Mouse (Mus musculus): ENCODE measurements at regions not wholly inside any gene's neighbourhood (a gene's known extent, or its start where the extent isn't known, plus 50 kb on each side); places are given as distances from the start of the nearest gene placed in this dataset.

DNA sequence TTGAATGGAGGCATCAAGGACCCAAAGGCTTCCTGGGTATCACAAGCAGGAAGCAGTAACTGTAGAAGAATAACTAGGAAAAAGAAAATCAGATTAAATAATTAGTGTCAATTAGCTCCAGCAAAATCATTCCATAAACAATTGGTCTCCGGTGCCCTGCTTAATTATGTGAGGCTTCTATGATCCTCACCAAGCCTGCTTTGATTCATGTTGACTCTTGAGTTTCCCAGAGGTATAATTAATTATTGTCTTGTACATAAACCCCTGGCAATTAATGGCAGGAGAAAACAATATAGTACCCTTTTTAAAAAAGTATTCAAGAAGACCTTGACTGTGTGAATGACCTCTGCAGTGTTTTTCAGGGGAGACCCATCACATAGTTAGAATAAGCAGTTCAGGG, 61.5 kb upstream of the Sp8 start:
- DNase-seq (ENCODE audit: low spot score in 2 of 2): no peak

DNA sequence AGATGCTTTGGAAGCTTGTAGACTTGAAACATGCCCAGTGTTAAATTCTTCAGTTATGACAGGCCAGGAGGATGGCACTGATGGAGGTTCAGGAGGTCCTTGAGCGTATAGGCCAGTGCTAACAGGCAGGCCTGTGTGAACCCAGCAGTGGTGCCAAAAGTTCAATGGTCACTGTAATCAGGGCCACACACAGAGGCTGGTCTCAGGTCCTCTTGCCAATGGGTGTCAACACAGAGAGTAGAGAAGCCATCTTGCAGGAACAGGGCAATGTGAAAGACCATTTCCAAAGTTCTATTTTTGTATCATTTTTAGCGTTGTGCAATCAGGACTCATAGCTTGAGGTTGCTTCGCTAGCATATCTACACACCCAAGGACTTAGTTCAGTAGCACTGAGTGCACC, 64.2 kb upstream of the Sp8 start:
- DNase-seq (ENCODE audit: low spot score in 2 of 2): no peak

DNA sequence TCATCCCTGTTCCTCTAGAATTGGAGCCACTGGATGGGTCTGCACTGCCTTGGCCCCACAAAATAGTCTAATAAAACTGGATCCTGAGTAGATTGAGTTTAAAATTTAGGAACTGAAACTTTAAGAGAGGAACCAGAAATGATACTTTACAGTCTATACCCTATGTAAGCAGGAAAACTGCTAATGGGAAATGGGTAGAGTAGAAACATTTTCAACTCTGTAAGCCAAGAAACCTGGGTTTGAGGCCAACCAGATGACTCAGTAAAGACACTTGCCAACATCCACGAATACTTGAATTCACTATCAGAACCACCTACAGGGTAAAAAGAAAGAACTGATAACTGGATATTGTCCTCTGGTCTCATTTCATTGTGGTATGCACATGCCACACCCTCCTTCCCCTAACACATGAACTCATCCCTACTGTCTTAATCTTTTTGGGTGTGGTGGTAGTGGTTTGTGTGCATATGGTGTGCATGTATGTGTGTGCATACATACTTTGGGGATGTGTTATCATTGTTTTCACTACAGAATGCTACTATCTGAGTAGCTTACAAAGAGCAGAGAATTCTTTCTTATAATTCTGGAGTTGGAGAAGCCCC, 70.6 kb upstream of the Sp8 start:
- no peak for DNase-seq (ENCODE audit: low spot score in 2 of 2)

DNA sequence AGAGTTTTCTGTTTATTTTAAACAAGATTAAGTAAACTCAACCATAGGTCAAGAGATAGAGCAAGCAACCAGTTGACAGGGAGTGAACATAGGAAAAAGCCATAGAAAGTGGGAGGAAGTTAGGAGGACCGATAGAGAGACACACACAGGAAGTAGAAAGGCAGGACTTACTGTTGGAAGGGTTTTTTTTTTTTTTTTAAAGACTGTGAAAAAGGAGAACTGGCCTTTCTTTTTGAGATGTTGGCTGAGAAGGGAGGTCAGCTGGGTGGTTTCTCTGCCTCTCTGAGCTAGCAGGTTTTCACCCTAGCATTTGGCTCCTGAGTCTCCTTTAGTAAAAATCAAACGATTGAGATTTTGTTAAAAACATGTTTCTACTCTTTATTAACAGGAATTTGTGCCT, 73.3 kb upstream of the Sp8 start:
- no peak for DNase-seq (ENCODE audit: low spot score in 2 of 2)

DNA sequence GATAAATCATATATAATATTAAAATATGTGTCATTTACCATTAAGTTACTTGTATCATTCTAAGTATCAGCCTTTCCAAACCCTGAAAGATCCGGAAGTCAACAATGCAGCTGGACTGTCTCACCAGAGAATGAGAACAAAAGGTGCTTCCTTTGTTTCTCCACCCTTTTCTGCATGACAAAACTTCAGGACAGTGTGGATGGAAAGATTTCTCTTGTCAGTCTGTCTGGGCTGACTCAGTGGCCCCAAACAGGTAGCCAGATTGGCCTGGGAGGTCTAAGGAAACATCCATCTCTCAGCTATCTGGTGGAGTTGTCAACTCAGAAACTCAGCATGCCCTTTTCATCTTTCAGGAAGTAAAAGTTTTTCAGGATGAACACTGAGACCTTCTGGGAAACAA, 79.7 kb upstream of the Sp8 start:
- no peak for DNase-seq (ENCODE audit: low spot score in 2 of 2)

DNA sequence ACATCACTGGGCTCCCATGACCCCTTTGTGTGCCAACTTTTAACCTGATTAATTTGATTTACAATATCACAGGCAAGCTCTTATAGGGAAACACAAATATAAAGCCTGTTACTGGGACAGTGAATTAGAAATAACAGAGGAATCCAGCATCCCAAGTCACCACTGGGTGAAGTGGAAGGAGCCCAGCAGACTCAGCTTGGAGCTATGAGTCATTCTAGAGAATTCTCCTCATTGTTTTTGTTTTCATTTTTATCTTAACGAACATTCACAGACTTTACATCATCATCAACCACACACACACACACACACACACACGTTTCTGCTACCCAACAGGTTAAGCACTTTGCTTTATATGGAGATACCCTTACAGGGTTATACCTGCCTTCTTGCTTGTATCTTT, 92.1 kb upstream of the Sp8 start:
- DNase-seq (ENCODE audit: low spot score in 2 of 2): no peak

DNA sequence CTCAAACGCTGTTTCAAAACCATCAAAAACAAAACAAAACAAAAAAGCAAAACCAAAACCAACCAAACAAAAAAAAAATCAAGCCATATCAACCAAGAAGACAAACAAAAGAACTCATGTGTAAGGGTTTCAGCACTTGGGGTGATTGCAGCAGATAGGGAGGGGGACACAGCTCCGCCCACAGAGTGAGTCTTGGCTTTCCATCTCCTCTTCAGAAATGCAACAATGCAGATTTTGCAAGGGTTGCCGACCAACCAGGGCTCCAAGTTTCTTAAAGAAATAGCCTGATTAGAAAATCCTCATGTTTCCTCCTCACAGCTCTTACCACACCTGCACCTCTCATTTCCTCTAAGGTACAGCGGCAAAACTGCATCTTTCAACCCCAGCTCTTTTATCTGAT, 107.0 kb upstream of the Sp8 start:
- no peak for DNase-seq (ENCODE audit: low spot score in 2 of 2)

DNA sequence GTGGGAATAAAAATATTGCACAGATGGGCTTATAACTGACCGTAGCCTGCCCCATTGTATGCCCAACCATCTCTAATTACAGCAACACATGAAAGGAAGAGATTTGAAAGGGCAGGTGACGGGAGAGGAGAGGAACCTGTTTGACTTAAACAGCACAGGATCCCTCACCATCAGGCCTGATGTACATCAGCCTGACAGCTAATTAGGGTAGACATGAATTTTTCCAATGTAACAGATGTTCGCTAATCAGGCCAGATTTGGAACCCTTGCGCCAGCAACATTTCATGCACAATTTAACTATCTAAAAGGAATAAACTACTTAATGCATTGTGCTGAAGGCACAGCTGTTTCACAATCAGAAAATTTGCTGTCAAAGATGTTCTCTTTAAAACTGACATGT, 120.2 kb upstream of the Sp8 start:
- DNase-seq (ENCODE audit: low spot score in 2 of 2): no peak

DNA sequence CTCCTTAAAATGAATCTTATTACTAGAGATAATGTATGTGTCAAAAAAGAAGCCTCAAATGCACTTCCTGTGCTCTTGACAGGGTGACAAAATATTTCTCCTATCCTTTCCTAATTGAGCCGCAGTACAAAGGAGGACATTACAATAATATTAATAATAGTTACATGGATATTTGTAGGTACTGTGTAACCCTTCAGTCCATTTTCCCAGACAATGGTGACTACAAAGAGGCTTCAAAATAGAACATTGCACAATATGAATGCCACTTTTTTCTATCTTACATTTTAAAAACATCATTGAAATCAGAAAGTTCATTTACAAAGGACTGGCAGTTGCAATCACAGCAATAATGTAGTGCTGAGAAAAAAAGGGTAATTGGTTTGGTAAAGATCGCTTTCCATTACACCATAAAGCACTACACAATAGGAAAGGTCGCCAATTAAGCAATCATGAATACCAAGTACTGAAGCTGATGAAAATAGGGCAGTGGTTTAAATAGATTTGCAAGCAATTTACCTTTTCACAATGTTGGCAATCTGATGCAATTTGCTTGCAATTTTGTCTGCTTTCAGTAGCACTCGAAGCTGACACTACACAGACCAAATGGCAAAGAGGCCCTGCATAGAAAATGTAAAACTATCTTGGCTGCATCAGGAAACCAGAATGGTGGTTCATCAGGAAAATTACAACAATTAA, 126.1 kb upstream of the Sp8 start:
- DNase-seq (ENCODE audit: low spot score in 2 of 2): no peak

DNA sequence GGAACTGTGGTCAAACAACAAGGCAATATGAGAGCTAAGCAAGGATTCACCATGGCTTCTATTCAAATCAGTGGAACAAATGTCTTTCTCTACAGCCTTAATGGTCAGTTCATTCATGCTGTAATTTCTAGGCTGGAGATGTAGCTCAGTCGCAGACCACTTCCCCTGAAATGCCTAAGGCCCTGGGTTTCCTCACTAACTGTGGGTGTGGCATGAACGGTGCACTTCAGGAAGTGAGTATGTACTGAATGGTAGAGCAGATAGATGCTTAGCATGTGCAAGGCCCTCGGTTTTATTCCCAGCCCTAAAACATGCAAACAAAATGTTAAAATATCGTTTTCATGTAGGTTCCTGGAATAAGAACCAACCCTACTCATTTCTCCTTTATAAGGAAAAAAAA, 129.3 kb upstream of the Sp8 start:
- DNase-seq (ENCODE audit: low spot score in 2 of 2): no peak

DNA sequence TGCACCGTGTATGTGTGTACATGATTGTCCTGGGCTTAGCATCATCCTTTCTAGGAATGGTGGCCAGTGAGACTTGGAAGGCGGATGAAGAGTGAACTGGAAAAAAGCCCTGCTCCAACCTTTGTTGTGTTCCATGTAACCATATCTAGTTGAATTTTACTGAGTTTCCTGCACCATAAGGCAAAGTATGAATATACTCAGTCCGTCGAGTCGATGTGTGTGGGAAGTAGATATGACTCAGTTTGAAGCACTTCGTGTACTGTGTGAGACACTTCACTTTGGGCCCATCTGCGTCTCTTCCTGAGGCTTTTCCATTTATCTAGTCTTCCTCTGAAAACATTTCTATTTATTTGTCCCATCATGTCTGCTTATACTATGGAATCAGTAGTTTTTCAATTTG, 139.5 kb upstream of the Sp8 start:
- no peak for DNase-seq (ENCODE audit: low spot score in 2 of 2)

DNA sequence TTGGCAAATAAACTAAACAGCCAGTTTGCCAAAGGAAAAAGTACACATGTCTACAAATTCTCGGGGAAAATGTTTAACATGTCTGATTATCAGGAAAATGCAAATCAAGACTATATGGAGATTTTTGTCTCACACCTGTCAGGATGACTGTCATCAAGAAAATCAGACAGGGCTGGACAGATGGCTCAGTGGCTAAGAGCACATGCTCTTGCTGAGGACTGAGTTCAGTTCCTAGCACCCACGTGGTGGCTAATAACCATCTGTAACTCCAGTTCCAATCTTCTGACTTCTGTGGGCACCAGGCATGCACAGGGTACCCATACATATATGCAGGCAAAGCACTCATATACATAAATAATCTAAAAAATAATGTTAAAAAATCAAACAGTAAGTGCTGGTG, 141.3 kb upstream of the Sp8 start:
- DNase-seq (ENCODE audit: low spot score in 2 of 2): no peak

DNA sequence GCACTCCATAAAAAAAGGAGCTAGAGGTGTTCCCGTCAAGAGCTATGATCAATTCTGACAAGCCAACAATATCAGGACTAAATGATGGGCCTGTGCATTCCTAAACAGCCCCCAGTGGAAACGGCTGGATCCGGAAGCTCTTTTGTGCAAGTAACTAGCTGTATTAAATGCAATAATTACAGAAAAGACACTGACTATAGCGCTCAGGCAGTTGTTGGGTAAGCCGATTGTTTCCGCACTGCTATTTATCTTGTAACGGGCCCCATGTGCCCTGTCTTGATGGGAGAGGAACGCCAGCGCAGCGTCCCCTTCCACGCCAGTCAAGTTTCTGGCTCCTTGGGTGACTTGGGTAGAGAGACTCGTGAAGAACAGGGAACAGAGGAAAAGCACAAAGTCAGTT, 142.4 kb upstream of the Sp8 start:
- DNase-seq (ENCODE audit: low spot score in 2 of 2): no peak

DNA sequence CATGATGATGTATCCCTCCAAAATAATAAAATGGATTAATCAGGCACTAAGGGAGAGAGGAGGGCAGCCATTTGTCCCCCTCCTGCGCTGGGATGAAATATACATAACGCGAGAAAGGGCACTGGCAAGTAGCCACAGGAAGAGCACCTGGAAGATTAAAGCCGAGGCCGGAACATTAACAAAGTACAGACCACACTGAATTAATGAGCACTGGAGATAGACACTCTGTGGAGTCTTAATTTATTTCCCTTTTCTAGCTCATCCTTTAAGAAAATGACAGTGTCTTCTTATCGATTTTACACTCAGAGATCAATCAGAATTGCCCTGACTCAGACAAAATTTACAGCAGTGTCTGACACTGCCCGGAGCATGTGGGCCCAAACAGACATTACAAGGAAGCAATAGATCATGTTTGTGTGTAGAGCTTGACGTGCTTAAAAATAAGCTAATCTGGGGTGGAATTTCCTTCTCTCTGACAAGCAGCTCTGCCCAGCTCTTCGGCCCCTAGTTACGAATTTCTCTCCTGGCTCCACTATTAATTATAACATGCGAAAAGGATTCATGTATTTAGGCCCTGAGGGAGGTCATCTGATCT, 143.0 kb upstream of the Sp8 start:
- no peak for DNase-seq (ENCODE audit: low spot score in 2 of 2)

DNA sequence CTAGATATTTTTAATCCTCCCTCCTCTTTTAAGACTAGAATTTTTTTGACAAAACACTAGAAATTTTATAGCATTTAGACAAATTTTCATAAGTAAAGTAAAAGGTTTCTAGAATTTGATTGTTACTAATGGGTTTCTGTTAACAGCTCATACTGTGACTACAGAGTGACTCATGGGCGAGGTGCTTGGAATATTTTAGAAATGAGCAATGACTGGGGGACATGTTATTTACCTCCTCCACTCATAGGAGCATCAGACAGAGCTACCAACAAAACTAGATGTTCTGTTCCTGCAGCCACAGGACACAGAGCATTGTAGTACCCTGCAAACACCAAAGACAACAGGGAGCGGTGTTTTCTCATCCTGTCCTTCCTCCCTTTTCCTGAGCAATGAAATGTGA, 144.3 kb upstream of the Sp8 start:
- DNase-seq (ENCODE audit: low spot score in 2 of 2): no peak

DNA sequence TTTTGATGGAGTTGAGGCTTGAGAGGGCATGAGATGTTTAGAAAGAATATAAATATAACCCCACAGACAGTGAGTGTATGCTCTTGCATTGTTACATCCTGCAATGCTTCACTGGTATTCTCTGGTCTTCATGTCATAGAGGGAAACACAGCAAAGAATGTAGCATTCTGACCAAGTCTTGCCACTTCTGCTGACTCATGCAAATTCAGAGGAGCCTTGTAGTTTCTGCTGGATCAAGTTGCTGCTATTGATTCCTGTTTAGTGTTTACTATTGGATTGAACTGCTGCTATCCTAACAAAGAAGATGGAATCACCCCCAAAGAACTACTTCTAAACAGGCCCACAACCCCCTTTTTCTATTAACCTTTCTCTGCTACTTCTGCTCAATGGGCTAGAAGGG, 148.0 kb upstream of the Sp8 start:
- DNase-seq (ENCODE audit: low spot score in 2 of 2): no peak

DNA sequence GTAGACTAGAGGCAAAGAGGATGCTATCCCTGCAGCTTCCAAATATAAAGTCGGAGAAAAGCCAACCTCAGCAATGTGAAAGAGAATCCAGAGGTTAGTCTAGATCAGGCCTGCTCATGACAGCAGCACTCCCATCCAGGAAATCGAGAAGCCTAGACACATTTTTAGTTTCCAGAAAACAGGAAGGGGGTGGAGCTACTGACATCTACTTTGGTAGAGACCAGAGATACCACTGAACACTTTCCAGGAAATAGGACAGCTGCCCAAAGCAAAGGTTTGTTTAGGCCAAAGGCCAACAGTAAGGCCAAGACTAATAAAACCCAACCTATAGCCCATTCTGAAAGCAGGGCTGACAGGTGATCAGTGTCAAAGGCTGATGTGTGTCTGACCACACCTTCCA, 151.4 kb upstream of the Sp8 start:
- DNase-seq (ENCODE audit: low spot score in 2 of 2): no peak

DNA sequence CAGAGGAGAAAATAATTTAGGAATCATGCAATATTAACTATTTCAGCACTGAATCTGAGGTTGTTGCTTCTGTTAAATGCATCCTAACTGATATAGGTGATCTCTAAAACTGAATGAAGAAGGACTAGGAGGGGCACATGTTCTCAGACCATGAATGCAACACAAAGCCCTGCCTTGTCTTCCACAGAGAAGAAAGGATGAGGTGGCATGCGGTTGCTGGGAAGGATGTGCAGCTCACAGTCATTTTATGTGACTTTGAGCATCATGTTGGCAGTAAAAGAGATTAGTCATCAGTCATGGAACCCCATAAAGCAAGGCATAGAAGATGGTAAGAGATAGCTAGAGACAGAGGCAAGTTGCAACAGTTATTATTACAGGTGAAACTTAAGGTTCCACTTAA, 163.2 kb upstream of the Sp8 start:
- no peak for DNase-seq (ENCODE audit: low spot score in 2 of 2)

DNA sequence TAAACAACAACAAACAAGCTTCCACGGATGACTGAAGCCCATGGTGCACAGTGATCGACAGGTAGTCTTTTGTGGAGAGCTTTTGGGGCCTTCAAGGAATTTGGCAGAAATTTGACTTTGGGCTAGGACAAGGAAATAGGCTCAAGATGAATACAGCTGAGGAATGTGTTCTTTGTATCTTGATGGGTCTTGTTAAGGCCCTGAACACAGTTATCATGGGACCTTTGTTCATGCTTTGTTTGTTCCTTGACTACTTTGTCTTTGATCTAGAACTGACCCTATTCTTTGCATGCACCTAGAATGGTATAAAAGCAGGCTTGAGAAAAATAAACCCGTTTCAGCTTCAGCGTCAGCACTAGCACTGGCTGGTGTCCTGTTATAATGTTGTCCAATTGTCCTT, 168.1 kb upstream of the Sp8 start:
- no peak for DNase-seq (ENCODE audit: low spot score in 2 of 2)

DNA sequence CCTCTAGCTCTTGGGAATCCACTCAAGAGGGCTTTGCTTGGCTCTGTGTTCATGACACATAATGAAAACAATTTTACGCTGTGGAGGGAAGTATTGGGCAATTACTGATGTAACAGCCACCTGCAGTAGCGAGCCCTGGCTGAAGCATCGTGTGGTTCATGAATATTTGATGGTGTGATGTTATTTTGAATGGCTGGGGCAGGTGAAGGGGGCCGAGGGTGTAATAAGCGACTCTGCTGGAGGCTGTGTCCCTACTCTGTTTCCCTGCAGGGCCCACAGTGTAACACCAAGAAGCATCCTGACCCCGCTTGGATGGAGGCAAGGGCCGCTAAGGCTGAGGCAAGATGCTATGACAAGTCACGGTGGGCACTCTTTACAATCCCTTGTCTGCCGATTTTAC, 184.6 kb upstream of the Sp8 start:
- no peak for DNase-seq (ENCODE audit: low spot score in 2 of 2)

DNA sequence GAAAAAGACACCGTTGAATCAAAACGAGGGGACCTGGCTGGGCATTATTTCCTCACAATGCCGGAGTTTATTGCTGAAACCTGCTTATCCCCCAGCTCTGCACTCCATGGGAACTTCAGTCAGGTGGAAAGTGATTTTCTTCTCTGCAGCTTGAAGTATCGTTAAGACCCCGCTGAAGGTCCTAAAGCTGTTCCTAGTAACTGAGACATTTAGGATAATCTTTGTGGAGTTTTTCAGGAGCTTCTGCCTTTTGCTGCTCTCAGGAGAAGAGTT, 185.0 kb upstream of the Sp8 start:
- no peak for DNase-seq (ENCODE audit: low spot score in 2 of 2)

DNA sequence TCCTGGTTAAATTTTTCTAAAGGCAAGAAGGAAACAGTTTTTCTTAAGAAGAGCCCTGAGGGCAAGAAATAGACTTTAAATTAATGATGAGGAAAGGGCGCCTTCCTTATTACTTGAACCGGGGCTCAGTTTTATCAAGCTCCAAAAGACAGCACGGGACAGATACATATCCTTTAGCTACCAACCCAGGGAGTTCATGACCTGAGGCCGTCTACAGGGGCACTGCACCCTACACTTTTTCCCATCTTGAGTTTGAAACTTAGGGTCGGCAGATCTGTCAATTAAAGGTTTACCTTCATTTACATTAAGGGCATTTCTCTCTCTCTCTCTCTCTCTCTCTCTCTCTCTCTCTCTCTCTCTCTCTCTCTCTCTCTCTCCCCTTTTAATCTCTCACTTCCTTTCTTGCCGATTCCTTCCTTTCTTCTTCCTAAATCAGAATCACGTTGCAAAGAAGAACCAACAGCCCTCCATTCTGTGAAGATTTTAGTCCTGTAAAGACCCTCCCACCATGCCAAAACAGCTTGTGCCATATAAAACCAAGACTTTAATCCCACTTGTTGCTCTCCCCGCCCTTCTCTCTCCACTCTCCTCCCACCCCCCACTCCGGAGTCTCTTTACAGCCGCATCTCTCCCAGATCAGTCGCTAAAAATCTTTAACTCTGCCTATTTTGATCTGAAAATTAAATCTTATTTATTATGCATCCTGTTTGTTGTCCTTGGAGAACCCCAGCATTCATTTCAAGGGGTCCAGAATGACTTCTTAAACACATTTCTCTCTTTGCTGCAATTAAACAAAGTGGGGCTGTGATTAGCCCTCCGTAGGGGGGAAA, 185.5 kb upstream of the Sp8 start:
- no peak for DNase-seq (ENCODE audit: low spot score in 2 of 2)
